Mouse (Mus musculus): Measurements from ENCODE around the gene Lhfp.

Lhfp gene

GRCm38 (mm10) chr3:53041411-53042239 is at the start of gene Lhfp:
Gene Lhfp (plus strand): TSS chr3:53041528.
- peak; percentile 84 for DNase-seq

GRCm38 (mm10) chr3:52993296-52993695 is 48.0 kb upstream of the Lhfp start:
- no peak for DNase-seq

GRCm38 (mm10) chr3:52994666-52995065 is 46.7 kb upstream of the Lhfp start:
- peak; percentile 47 for DNase-seq

GRCm38 (mm10) chr3:52996635-52997034 is 44.7 kb upstream of the Lhfp start:
- DNase-seq, result no peak

- no peak for DNase-seq
Measured at GRCm38 (mm10) chr3:52997381-52997780, 43.9 kb upstream of the Lhfp start.

DNA sequence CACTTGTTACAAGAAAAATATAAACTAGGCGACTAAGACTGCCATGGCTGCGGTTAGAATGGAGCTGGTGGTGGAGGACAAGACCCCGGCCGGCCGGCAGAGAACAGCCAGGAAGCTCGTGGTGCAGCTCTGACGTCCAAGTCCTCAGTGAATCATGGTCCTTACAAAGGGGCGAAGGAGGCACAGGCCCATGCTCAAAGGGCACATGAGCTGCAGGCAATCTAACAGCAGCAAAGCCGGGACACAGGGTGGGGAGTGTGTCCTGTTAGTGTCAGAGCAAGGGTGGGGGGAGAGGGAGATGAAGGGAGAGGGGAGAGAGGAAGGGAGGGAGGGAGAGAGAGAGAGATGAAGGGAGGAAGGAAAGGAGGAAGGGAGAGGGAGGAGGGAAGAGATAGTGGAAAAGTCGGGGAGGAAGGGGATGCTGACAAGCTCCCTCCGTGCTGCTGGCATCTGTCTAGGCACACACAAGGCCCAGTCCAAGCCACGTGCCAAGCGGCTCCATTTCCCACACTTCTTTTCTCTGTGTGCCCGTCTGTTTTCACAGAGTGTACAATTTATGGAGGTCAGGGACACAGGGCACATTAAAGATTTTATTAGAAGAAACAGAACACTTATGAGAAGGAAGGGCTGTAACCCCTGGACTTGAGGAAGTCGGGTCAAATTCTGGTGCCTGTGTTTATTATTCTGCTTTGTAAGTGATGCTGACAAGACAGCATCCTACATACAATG is 42.1 kb upstream of the Lhfp start:
- DNase-seq, result peak; percentile 44

GRCm38 (mm10) chr3:52999996-53000395 is 41.3 kb upstream of the Lhfp start:
- DNase-seq, result no peak

DNA sequence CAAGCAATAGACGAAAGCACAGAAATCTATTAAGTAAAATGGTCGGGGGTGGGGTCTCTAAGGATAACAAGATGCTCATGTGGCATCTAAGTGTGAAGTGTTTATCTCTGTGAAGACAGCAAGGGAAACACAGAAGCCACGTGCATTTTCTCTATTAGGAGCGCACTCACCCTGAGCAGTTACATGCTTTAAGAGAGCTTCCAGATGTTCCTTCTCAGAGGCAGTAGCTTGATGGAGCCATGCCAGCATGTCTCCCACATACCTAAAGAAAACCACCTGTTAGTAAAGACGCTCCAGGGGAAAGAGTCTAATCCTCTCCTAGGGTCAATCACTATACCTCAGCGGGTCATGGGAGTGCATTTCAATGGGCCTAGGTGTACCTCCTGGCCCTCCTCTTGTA is 39.3 kb upstream of the Lhfp start:
- DNase-seq, result peak; percentile 26

- DNase-seq, result peak; percentile 44
Measured at GRCm38 (mm10) chr3:53004406-53005114, 36.8 kb upstream of the Lhfp start.

GRCm38 (mm10) chr3:53007411-53007810 is 33.9 kb upstream of the Lhfp start:
- DNase-seq, result no peak

- DNase-seq, result peak; percentile 92
Measured at GRCm38 (mm10) chr3:53016436-53017340, 24.6 kb upstream of the Lhfp start, which contains the start of gene Cog6. Gene Cog6 (minus strand): TSS chr3:53017237.

DNA sequence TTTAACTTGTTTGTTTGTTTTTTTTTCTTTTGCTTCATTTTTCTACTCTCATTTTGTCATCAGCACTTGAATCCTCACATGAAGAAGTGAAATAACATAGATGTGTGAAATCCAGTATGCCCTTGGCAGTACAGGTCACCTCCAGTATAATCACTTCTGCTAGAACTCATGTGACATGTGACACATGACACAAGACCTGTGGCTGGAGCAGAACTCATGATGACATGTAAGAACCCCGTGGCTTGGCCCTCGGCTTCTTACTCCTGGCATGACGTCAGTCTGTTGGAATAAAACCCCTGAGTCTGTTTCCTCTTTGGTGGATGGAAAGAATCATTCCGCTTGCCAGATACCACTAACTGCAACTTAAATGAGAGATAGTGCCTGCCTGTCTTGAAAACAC is 14.0 kb upstream of the Lhfp start:
- no peak for DNase-seq

DNA sequence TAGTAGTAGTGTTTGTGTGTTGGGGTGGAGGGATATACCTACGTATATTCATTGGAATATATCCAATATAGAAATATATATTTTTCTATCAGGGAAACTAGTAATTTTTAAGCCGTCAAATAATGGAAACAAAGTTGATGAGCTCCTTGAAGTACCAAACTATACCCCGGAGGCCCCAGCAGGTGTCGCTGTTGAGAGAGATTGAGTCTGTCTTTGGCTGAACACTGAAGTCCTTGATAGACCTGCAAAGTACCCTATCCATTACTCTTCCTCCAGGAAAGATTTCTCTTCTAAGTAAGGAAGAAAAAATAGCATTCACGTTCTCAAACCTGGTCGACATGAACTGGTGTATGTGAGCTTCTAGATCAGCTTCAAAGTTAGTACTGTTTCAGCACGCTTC is 12.3 kb upstream of the Lhfp start:
- DNase-seq, result peak; percentile 88

- DNase-seq, result no peak
Measured at GRCm38 (mm10) chr3:53031586-53031985, 9.7 kb upstream of the Lhfp start.

- DNase-seq, result no peak
Measured at GRCm38 (mm10) chr3:53032432-53032831, 8.9 kb upstream of the Lhfp start.

DNA sequence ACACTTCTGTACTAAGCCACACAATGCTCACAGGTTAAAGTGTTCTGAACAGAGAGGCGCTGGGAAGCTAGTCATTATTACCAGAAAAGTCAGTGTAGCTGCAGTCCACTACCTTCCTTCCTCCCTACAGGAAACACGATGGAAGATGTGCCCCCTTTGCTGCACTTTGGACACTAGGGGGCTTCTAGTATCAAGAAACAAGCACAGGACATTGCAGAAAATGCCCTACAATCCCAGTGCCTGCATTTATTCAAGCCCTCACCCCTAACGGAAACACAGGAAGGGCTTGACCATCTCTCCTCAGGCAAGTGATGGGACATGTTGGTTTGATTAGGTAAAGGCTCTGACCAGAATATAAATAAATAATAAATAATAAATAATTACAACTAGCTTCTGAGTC is 7.9 kb upstream of the Lhfp start:
- peak; percentile 50 for DNase-seq

- DNase-seq, result no peak
Measured at GRCm38 (mm10) chr3:53036076-53036475, 5.3 kb upstream of the Lhfp start.

- no peak for DNase-seq
Measured at GRCm38 (mm10) chr3:53036941-53037340, 4.4 kb upstream of the Lhfp start.

DNA sequence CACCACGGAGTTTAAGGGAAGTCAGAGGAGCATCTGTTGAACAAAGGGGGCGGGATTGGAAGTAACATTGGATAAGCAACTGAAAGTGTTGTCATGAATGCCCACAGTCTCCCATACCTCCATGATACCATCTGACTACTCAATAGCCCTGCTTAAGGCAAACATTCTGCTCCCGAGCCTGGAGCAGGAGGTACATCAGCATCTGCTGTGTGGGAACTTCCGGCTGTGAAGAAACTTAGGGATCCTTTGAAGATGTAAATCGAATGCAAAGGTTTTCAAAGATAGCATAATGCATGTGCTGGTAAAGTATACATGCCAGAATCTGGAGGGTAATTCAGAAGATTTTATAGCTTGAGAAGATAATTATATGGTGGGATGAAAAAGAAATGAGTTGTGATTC is 2.4 kb upstream of the Lhfp start:
- no peak for DNase-seq

GRCm38 (mm10) chr3:53039746-53040145 is 1.6 kb upstream of the Lhfp start:
- no peak for DNase-seq

DNA sequence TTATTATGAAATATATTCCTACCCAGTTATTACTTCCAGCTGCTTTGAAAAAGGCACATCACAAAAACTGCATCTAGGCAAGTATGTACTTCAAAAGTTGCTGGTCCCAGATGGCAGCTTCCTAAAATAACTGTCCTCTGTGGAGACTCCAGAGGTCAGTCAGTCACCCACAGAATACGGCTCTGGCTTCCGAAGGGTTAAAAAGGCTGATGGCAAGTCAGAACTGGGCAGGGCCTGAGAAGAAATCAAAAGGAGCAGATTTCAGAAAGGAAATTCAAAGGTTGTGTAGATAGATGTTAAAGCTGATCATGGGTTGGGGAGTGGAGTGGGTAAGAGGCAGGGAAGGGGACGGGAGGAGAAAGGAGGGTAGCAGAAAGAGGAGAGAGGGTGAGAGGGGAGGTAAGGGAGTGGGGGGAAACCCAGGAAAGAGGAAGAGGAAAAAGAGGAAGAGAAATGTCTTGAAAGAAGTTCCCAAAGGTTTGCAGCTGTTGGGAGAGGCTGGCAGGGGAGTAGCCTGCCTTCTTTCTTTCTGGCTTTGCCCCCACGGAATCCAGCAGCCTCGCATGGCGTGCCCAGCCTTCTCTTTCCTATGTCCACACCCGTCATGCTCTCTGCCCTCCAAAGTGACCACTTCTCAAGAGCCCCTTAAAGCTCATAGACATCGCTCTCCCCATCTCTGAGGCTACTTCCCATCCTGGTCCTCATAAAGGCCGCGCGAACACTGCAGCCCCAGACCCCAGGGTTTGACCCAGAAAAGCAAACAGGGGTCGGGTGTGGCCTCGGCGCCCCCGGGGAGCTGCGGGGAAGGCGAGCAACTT is 526 bp upstream of the Lhfp start:
- DNase-seq, result no peak

- DNase-seq, result no peak
Measured at GRCm38 (mm10) chr3:53042240-53042567, 876 bp downstream of the Lhfp start.

Measured in kidney, postnatal 10 days (tissue).